Mouse (Mus musculus) adipocyte (in vitro differentiated cells): ENCODE results near the gene Krt16.

Experiments used
- DNase-seq: peaks from one replicate; pipeline ENCODE4 v3.0.0-alpha.2; 2016; ENCODE audit warnings: low spot score

Gene Krt16

DNA sequence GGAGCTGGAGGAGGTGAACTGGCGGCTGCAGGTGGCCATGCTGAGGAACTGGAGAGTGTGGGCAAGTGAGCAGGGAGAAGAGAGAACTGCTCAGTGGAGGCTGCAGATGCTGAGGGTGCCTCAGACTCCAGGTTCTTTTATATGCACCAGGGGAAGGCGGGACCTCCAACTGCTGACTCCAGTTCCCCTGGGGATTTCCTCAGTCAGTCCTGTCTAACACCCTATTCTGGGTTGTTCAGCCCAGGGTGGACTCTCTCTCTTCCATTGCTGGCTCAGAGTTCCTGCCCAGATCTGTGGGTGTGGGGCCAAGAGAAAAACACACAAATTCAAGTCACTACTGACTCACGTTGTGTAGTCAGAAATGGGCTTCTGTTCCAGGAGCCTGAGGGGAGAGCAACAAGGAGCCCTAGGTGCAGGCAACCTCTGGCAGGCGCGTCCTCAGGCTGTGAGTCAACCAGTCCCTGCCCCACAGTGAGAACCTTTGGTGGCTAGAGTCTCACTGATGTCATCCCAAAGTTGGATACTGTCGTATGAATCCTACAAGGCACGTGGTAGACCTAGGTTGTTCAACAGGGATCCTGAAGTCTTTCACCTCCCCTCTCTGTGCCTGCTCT lies at the start of gene Krt16:
TSS of gene Krt16 (minus strand) at position 51 of the 614 bp plus-strand sequence.
- DNase-seq = no peak

DNA sequence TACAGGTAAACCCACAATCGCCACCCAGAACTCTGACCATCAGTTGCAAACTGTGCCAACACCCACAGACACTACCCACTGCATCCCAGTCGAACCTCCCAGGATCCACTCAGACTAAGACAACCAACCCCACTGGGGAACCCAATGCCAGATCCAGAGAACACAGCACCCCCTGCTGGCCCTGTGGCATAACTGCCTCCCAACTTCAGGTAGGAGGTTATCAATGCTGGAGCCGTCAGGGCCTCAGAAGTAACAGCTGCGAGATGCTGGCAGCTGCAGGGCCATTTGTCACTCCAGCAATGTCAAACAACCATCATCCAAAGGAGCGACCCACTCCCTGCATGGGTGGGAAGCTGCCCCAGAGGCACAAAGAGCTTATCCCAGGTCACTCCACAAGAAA lies 49.1 kb upstream of the Krt16 start:
- no peak for DNase-seq

DNA sequence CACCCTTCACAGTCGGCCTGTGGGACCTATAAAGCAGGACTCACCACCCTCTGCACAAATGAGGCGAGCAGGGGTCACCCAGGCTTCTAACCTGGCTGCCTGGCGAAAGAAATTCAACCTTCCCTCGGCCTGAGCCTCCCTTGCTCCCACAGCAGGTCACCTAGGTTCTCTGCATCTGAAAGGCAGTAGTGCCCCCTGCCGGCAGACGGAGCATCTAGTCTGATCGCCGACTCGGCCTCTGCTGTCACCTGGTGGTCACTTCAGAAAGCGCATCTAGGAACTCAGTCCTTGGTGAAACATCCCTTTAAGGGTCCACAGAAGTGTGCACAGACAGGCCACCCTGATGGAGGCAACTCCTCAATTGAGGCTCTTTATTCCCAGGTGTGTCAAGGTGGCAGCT lies 46.6 kb upstream of the Krt16 start:
- DNase-seq = peak; percentile 90

DNA sequence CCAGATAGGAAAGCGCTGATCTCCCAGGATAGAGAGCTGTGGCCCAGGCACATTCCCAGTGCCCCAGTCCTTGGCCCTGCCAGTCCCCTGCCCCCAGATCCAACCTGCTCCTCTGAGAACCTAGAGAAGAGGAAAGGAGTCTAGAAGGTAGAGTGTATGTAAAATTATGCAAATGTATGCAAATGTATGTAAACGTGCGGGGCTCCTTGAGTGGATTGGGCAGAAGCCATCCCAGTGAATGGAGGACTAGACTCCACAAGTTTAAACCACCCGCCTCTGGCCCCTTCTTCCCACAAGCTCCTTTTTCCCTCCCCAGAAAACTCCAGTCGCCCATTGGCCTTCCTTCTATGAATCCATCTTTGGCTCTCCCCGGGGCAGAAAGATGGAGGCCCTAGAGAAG lies 44.2 kb upstream of the Krt16 start:
- DNase-seq = no peak

DNA sequence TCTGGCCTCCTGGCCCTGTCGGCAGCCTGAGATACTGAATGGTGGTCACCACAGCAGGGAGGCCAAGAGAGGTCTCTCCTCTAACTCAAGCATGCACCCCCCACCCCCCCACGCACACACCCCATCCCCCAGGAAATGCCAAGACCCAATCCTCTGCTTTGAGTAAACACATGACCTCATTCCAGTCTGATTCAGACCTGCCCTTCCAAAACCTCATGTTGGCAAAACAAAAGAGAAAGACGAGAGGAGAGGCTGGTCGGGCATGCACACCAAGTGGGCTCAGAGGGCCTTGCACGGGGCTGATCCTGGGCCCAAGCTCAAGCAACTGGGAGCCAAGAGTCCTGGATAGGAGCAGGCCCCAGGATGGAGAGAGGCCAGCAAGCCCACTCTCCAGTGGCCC lies 41.5 kb upstream of the Krt16 start:
- DNase-seq = no peak

DNA sequence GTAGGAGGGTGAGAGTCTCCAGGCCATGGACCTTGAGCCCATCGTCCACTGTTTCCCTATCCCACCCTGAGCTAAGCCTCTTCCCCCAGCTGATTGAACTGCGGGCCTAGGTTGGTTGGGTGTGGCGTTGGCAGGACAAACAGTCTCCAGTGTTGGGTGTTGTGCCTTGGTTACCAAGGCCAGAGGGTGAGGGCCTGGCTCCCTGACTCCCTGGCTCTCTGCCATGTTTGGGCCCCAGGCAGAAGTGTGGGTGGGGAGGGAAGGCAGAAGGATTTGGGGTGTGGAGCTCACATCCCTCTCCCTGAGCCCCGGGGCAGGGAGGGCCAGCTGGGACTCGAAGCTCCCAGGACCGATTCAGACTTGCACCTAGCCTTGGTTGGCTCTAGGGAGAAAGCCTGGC lies 40.2 kb upstream of the Krt16 start:
- peak; percentile 50 for DNase-seq

DNA sequence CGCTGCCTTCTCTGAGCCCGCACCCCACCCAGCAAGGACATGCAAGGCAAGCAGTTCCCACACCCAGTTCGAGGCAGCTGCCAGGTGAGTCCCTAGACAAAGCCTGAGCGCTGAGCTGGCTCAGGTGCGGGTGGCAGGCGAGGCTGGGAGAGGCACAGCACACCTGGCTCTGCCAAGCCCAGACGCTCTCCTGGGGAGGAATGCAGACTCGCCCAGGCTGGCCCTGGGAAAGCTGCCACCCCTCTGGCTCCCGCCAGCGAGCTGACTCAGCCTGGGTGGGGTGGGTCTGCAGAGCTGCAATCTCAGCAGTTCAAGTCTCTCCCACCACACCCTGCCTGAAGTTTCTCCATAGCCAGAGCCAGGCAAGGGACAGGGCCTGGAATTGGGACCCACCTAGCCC lies 38.3 kb upstream of the Krt16 start:
- peak; percentile 41 for DNase-seq

DNA sequence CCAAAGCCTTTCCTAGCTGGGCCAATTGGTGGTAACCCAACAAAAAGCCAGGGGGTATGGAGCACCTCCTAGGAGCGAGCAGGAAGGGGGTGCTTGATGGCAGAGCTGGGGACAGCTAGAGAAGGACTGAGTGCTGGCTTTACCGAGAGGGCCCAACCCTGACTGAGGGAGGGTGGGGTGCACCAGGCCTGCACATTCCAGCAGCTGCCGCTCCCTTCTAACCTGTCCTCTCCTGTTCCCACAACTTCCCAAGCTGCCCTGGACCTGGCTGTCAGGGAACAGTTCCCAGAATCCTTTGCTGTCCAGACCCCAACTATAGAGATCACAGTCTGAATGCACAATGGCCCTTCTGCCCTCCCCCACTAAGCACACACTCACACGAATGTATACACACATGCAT lies 36.3 kb upstream of the Krt16 start:
- DNase-seq = no peak

DNA sequence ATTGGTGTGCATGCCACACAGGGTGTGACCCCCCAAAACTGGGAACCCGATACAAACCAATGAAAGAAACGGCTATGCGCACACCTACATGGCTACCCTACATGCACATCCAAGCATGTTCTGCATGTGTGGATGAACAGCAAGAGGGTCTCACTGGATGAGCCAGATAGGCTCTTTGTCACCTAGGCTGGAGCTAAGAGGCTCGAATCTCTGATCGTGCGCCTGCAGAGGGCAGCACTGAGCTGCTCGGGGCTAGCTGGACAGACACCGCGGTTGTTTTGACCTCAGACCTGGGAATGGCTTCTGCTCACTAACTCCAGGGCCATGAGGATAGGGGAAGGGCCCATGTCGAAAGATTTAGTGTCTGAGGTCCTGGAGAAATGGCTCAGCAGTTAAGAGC lies 33.8 kb upstream of the Krt16 start:
- DNase-seq = peak; percentile 88

DNA sequence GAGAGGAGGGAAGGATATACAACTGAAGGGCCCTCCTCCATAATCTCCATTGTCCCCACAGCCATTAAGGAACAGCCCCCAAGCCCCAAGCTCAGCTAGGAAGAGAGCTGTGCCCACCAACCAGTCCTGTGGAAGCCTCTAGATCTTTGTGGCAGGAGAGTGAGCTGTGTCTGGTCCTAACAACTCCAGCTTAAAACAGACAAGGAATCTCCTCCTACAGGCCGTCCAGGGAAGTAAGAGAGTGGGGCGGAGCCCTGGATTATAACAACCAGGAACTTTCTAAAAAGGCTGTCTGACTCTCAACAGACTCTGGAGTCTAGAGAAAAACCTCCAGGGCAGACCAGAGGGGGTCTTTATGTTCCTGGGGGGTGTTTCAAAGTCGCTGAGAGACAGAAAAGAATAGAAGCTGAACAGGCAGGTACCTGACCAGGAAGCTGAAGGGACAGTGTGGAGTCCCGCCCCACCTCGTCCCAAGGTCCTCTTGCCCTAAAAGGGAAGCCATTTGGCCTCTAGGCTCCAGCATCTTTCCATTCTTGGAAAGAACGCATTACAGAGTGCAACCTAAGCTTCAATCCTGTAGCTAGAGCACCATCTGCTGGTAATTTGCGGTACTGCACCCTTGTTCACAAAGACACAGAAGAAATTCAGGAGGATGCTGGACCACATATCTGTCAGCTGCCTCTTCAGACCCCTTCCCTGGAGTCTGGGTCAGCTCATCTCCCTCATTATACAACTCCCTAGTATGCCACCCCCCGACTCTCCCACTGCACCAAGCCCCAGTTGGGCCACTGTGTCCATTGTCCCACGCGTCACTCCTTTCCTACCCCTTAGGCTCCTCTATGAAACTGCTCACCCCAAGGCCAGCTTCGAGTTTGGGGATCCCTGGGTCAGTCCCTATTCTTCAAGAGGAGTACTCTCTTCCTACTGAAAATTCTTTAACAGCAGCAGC lies 33.2 kb upstream of the Krt16 start:
- peak; percentile 94 for DNase-seq

DNA sequence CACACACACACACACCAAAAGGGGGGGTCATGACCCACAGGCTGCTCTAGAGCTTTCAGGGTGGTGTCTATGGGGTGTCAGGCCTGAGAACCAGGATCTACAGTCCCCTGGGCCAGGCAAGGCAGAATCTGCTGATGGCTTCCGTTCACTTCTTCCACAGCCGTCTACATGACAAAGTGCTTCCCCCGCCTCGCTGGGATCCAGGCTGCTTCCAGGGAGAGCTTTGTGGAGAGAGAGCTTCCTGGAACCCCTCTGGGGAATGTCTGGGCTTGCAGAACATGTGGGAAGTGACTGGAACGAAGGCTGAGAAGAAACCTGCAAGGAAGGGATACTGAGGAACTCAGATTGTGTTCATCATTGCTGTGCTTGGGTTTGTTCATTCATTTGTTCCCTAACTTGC lies 30.1 kb upstream of the Krt16 start:
- no peak for DNase-seq

DNA sequence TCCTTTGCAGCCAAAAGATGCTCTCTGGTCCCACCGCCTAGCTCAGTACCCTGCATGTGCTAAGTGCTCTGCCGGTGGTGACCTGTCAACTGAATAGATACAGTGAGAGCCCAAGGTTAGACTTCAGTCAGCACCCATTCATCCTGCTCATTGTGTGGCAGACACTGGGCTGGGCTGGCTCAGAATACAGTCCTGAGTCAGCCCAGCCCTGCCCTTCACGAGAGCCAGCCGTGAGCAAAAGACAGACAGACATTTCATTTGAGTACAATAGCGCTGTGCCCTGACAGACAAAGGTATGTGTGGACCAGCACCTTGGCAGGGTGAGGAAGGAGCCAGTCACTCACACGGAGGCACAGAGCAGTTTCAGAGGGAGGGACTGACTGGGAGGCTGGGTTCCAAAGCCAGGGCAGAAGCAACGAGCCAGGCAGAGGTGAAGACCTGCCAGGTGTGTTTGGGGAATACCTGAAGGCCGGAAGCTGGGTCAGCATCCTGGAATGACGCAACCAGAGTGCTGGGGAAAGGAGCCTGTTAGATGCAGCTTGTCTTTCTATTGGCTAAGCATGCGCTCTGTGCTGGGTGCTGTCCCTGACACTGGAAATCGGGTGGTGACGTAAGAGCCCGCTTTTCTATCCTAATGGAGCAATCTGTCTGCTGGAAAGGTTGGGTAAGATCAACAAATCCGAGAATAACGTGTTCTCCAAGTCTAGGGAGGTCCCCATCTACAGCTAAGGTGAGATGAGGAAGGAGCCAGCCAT lies 29.2 kb upstream of the Krt16 start:
- DNase-seq = no peak

DNA sequence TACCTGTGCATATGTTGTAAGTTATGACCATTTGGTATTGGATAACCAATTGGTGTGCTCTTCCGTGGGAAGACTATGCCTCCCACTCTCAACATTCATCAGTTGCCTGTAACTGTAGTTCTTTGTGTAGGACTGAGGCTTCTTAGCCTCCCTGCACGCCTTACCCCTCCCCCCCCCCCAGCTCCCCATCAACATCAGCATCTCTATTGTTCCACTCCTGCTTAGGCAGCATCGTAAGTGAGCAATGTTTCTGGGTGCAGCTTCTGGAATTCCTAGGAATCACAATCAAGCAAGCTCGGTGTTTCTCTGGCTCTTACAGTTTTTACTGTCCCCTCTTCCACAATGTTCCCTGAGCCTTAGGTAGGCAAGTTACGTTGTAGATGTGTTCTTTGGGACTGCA lies 26.8 kb upstream of the Krt16 start:
- no peak for DNase-seq

DNA sequence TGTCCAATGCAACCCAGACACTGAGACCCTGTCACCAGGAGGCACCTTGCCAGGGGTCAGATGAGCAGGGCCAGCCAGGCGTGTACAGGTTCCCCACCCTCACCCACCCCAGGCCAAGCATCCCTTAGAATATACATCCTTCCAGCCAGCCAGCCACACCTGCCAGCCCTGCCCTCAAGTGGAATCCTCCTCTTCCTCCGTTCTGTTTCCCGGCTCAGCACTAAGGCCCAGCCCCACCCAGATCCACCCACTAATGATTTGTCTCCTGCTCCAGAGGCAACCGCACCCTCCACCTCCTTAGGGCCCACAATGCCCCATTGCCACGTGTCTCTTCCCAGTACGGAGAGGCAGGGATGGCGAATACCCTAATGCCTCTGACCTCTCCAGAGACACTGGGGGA lies 26.0 kb upstream of the Krt16 start:
- DNase-seq = no peak

DNA sequence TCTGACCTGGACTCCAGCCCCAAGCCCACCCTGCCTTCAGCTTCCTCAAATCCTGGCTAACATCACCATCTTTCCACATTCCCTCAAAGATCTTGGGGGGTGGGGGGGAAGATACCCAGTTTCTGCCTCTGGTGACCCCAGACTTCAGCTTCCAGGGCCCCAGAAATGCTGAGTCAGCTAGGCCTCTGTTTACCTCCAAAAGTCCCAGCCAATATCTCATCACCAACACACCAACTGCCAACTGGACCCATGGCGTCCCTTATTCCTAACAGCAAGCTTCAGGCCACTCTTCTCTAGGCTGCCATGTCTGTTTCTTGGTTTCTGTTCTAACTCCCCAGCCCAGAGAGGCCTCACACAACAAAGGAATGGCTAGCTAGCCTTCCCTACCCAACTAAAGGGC lies 23.2 kb upstream of the Krt16 start:
- DNase-seq = no peak

DNA sequence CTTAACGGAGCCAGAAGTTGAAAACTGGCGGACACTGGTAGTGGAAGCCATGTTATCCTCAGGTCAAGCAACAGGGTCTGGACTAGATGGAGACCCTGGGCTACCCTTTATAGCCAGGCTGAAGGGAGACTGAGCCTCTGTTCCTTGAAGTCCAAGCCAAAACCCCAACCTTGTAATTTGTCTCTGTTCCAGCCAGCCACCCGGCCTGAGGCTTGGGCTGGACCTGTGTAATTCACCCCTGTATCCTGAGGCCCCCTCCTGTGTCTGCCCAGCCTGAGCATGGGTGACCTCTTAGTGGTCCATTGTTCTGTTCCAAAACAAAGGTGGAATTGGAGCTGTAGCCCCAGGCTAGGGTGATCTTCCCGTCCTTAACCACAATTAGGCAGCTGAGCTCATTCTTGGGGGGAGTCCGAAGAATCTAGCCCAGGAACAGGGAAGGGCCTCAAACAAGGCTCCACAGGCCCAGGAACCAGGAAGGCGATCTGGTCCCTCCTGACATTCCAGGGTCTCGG lies 21.2 kb upstream of the Krt16 start, which contains the start of gene Krt42:
TSS of gene Krt42 (minus strand) at position 51 of the 512 bp plus-strand sequence.
- no peak for DNase-seq

DNA sequence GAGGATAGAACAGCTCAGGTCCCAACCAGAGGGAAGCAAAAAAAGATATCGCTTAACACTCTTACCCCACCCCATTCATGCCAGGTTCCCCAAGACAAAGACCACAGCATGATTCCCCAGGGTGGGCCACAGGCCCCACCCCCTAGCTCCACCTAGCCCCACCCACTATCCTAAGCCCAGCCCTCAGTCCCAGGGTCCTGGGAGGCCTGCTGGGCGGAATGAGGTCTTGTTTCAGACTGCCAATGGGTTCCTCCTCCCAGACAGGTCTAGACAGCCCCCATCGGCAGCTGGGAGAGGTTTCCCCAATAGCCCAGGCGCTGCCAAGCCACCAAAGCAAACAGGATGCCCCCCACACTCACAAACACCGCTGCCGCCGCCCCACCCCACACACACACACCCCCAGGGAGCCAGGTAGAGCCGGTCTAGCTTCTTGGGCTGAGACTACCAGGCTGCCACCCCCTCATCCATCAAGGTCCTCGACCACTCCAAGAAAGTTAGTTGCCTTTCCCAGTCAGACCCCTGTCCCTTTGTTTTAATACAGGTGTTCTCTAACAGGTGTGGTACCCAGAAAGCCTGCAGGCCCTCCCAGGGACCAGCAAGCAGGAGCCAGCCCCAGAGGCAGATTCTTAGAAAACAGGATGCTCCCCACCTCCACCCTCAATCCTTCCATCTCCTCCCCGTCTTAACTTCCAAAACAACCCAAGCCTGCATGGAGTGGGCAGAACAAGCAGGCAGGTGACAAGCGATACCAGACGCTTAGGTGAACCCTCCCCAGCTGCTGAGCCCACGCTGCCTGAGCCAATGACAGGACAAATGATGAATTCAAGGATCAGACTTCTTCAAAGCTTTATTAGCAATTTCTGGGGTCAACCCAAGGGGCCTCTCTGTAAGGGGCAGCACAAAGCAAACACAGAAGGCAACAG lies 13.6 kb upstream of the Krt16 start:
- DNase-seq = no peak

DNA sequence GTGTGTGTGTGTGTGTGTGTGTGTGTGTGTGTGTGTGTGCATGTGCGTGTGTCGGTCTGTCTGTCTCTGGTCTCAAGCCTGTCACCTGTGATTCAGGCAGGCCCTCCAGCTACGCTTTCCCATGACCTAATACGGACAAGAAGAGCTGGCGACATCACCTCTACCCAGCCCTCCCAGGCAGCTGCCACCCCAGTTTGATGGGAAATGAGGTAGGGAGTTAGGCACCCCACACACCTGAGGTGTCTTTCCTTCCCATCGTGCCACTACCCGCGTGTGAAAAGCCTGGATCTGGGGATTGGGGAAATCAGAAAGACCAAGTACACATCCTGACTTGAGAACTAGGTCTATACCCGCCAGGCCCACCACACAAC lies 12.5 kb upstream of the Krt16 start:
- DNase-seq = no peak

DNA sequence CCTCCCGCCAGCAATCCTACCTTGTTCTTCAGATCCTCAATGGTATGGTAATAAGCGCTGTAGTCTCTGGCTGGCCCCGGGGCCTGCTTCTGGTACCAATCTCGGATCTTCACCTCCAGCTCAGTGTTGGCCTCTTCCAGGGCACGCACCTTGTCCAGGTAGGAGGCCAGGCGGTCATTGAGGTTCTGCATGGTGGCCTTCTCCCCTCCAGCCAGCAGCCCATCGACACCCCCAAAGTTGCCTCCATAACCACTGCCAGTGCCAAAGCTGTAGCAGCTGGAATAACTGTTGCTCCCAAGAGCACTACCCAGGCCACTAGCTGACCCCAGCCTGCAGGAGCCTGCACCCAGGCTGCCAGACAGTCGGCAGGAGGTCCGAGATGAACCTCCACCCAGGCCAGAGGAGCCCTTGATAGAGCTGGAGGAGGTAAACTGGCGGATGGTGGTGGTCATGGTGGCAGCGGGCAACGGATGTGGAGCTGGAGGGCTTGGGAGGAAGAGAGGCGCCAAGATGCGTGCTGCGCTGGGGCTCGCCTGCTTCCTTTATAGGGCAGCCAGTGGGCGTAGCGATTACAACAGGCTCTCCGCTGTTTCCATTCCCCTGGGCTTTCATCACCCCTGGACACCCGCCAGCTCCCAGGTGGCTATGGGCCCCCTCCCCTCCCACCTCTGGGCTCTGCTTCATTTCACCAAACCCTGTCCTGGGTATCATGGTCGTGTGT lies 12.0 kb upstream of the Krt16 start, which contains the start of gene Krt17:
TSS of gene Krt17 (minus strand) at position 516 of the 721 bp plus-strand sequence.
- DNase-seq = no peak

DNA sequence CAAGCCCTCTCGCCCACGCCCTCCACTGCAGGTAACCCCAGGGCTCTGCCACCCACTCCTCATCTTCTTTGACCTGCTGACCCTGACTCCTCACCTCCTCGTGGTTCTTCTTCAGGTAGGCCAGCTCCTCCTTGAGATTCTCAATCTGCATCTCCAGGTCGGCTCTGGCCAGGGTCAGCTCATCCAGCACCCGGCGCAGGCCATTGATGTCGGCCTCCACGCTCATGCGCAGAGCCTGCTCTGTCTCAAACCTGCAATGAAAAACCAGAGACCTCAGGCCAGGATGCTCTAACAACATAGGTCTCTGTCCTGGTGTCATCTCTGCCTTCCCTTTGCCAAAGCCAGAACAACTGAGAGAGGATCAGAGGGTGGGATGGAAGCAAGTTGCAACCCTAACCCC lies 10.4 kb upstream of the Krt16 start:
- DNase-seq = no peak

DNA sequence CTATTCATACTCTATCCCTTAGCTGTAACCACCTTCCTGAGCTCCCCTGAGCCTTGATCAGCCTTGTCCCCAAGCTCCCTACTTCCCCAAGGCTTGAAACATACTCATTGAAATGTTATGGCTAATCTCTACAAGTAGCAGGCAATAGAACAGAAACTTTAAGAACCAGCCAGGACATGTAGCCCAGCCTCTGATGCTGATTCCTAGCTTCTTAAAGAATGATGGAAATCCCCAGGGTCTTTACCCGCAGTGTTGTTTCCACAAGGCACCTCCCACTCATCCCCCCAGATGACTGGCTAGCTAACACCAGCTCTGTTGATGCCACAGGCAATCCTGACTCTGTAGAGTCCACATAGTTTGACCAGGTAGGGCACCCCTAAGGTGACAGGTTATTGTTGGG lies 9.3 kb upstream of the Krt16 start:
- no peak for DNase-seq
